Mouse (Mus musculus) neural tube, embryonic 11.5 days (tissue): ENCODE measurements around the gene Ercc1. TPM values are rescaled to one million over a fixed set of nuclear protein-coding genes. Genes with fewer than 3 reads are reported as not detected.

ENCODE experiments used
- ATAC-seq: fragments of 200-750 bp; cut with Nextera tagmentation; 2 replicates; pipeline ENCODE4 v1.8.0; 2017; ENCODE audit warnings: moderate number of reproducible peaks, mild to moderate bottlenecking, moderate TSS enrichment, moderate library complexity; ENCODE audit not compliant: insufficient read depth, low FRiP score, low TSS enrichment
- DNase-seq: peaks from one replicate; pipeline ENCODE4 v3.0.0-alpha.2; 2015; ENCODE audit warnings: low spot score
- H3K27ac ChIP-seq: fragments of 300-500 bp; sonication (generic); 2 replicates; pipeline ENCODE4 v1.5.1; 2014; ENCODE audit warnings: low read depth, mild to moderate bottlenecking, low read length
- H3K27me3 ChIP-seq: fragments of 300-500 bp; sonication (generic); 2 replicates; pipeline ENCODE4 v1.6.1; 2014; ENCODE audit warnings: mild to moderate bottlenecking, low read length, mixed read lengths; ENCODE audit not compliant: control insufficient read depth, insufficient read depth
- H3K36me3 ChIP-seq: fragments of 300-500 bp; sonication (generic); 2 replicates; pipeline ENCODE4 v1.6.1; 2014; ENCODE audit warnings: mild to moderate bottlenecking, low read length, moderate library complexity, mixed read lengths; ENCODE audit not compliant: control insufficient read depth, insufficient read depth
- H3K4me1 ChIP-seq: fragments of 300-500 bp; sonication (generic); 2 replicates; pipeline ENCODE4 v1.6.1; 2014; ENCODE audit warnings: low read length, mixed read lengths; ENCODE audit not compliant: control insufficient read depth, insufficient read depth
- H3K4me2 ChIP-seq: fragments of 300-500 bp; sonication (generic); 2 replicates; pipeline ENCODE4 v1.6.1; 2014; ENCODE audit warnings: low read depth, mild to moderate bottlenecking, moderate library complexity
- H3K4me3 ChIP-seq: fragments of 300-500 bp; sonication (generic); 2 replicates; pipeline ENCODE4 v1.5.1; 2014; ENCODE audit warnings: low read depth, low read length
- H3K9ac ChIP-seq: fragments of 300-500 bp; sonication (generic); 2 replicates; pipeline ENCODE4 v1.6.1; 2014; ENCODE audit warnings: mild to moderate bottlenecking, low read length
- H3K9me3 ChIP-seq: fragments of 300-500 bp; sonication (generic); 2 replicates; pipeline ENCODE4 v1.6.1; 2016; ENCODE audit warnings: low read length; ENCODE audit not compliant: control insufficient read depth
- WGBS: fragments of 180-500 bp; shearing (Covaris S2); extraction: QIAGEN DNeasy Blood & Tissue Kit; methylation state at CpG from one replicate; pipeline ENCODE4 v1.1.7; 2014; 5-methylcytosine and 5-hydroxymethylcytosine counted together
- polyA plus RNA-seq: library from polyadenylated mRNA; unstranded; fragments of >200 nt; fragmentation: Nextera tagmentation; extraction: Ambion mirVana; gene quantifications from 2 replicates; pipeline ENCODE4 v1.2.1, GENCODE M21; 2014

Gene Ercc1
- polyA plus RNA-seq, 1 experiment from 2014 or later, result 91.8 TPM

GRCm38 (mm10) chr7:19302264-19303045 is 42.1 kb upstream of the Ercc1 start:
- no peaks in the 10 kb centered on the region for H3K36me3 ChIP-seq
- no peak overlapping the region for H3K9ac ChIP-seq
- H3K27me3 ChIP-seq, result peaks cover 59% of the 10 kb centered on the region
- ATAC-seq (no peak), DNase-seq (no peak)
- H3K9me3 ChIP-seq, result no peaks in the 10 kb centered on the region
- no peak overlapping the region for H3K27ac ChIP-seq
- 47% methylated on average over 13 of the region's 13 CpGs for WGBS
- peak overlapping the region; percentile 19; the same call in 1 of the 2 replicates for H3K4me3 ChIP-seq
- H3K4me1 ChIP-seq, result peaks cover 10% of the 10 kb centered on the region
- H3K4me2 ChIP-seq, result peak overlapping the region; percentile 35; the same call in 1 of the 2 replicates

- DNase-seq (no peak), ATAC-seq (no peak)
- Histone ChIP-seq H3K4me1 (peaks cover 14% of the 10 kb centered on the region), H3K27ac (no peak overlapping the region), H3K9ac (no peak overlapping the region), H3K36me3 (no peaks in the 10 kb centered on the region), H3K4me3 (no peak overlapping the region), H3K27me3 (peaks cover 61% of the 10 kb centered on the region), H3K9me3 (no peaks in the 10 kb centered on the region), H3K4me2 (no peak overlapping the region)
- 72% methylated on average over 12 of the region's 12 CpGs for WGBS
Observed at GRCm38 (mm10) chr7:19303046-19303305, 41.6 kb upstream of the Ercc1 start.

DNA sequence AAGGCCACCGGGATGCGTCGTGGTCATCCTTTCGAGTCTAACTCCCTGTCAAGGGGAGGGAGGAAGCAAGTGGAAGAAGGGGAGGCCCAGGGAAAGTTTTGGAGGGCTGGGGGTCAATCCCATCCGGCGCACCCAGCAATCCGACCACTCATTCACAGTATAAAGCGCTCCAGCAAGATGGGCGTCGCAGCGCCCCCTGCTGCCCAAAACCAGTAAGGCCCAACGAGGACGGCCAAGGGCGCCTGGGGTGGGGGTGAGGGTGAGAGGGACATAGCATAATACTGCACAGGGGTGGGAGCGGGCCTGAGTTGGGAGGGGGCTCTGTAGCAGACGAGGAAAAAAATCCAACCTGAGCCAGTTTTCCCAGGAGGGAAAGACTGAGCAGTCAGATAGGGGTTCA is 40.8 kb upstream of the Ercc1 start:
- DNase-seq (peak; percentile 83), ATAC-seq (0 out of 2 replicates have a peak, but pooled peaks have one; percentile 23)
- Histone ChIP-seq H3K9me3 (no peaks in the 10 kb centered on the region), H3K4me3 (no peak overlapping the region), H3K4me2 (peak overlapping the region; percentile 21), H3K9ac (peak overlapping the region; percentile 16; the same call in 1 of the 2 replicates), H3K4me1 (peaks cover 14% of the 10 kb centered on the region), H3K27me3 (peaks cover 61% of the 10 kb centered on the region), H3K27ac (no peak overlapping the region), H3K36me3 (no peaks in the 10 kb centered on the region)
- WGBS, result under 1% methylated on average over 16 of the region's 16 CpGs

GRCm38 (mm10) chr7:19304501-19305412 is 39.8 kb upstream of the Ercc1 start:
- Histone ChIP-seq H3K4me2 (peak overlapping the region; percentile 40), H3K4me1 (peaks cover 22% of the 10 kb centered on the region), H3K9me3 (no peaks in the 10 kb centered on the region), H3K9ac (peak overlapping the region; percentile 10; the same call in 1 of the 2 replicates), H3K4me3 (peak overlapping the region; percentile 23), H3K27ac (no peak overlapping the region), H3K27me3 (peaks cover 63% of the 10 kb centered on the region), H3K36me3 (no peaks in the 10 kb centered on the region)
- ATAC-seq (no peak), DNase-seq (no peak)
- WGBS, result 2% methylated on average over 48 of the region's 48 CpGs

GRCm38 (mm10) chr7:19305413-19305735 is 39.2 kb upstream of the Ercc1 start:
- H3K36me3 ChIP-seq, result no peaks in the 10 kb centered on the region
- WGBS, result 10% methylated on average over 6 of the region's 6 CpGs
- H3K27me3 ChIP-seq, result peaks cover 63% of the 10 kb centered on the region
- H3K9ac ChIP-seq, result peak overlapping the region; percentile 10; the same call in 1 of the 2 replicates
- no peak for ATAC-seq
- H3K4me2 ChIP-seq, result no peak overlapping the region
- H3K9me3 ChIP-seq, result no peaks in the 10 kb centered on the region
- no peak overlapping the region for H3K27ac ChIP-seq
- DNase-seq, result no peak
- H3K4me1 ChIP-seq, result peaks cover 22% of the 10 kb centered on the region
- no peak overlapping the region for H3K4me3 ChIP-seq

DNA sequence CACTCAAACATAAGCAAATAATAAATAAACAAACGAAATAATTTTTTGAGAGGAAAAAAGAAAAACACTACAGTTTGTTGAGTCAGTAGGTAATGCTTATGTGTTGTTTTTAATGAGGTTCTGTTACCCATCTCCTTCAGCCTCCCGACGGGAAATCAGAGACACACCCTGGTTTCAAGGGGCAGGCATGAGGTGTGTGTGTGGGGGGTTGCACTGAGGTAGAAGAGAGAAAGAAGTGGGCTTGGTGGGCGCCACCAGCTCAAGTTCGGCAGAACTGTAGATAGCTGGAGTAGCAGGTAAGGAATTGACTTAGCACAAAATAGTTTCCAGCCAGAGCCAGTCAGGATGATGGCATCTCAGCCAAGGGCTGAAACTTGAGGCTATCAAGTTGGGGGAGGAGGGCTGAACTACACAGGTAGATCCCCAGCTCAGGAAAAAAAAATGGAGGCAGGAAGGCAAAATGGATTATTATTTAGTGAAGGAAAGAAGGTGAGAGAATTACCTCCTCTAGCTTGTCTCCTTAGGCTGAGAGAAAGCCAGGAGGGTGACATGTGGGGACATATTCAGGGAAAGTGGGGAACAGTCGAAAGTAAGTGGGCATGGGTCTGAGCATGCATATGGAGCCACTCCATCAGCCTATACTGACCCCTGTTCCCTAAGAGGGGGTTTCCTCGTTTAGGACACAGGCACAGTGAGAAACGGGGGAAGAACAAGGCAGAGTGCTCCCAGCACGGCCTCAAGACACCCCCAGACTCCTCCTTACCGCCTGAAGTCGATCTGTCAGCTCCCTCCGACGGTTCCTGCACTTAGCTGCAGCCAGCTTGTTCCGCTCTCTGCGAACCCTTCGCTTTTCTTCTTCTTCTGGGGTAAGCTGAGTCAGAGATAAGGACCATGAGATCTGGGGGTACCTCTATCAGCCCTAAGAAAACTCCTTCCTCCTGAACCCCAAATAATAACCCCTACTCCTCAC is 38.5 kb upstream of the Ercc1 start:
- no peak overlapping the region for H3K9ac ChIP-seq
- H3K27ac ChIP-seq, result no peak overlapping the region
- WGBS, result 48% methylated on average over 16 of the region's 16 CpGs
- peaks cover 63% of the 10 kb centered on the region for H3K27me3 ChIP-seq
- H3K4me2 ChIP-seq, result no peak overlapping the region
- no peak for DNase-seq
- no peaks in the 10 kb centered on the region for H3K36me3 ChIP-seq
- no peak overlapping the region for H3K4me3 ChIP-seq
- H3K9me3 ChIP-seq, result no peaks in the 10 kb centered on the region
- ATAC-seq, result no peak
- H3K4me1 ChIP-seq, result peaks cover 22% of the 10 kb centered on the region

DNA sequence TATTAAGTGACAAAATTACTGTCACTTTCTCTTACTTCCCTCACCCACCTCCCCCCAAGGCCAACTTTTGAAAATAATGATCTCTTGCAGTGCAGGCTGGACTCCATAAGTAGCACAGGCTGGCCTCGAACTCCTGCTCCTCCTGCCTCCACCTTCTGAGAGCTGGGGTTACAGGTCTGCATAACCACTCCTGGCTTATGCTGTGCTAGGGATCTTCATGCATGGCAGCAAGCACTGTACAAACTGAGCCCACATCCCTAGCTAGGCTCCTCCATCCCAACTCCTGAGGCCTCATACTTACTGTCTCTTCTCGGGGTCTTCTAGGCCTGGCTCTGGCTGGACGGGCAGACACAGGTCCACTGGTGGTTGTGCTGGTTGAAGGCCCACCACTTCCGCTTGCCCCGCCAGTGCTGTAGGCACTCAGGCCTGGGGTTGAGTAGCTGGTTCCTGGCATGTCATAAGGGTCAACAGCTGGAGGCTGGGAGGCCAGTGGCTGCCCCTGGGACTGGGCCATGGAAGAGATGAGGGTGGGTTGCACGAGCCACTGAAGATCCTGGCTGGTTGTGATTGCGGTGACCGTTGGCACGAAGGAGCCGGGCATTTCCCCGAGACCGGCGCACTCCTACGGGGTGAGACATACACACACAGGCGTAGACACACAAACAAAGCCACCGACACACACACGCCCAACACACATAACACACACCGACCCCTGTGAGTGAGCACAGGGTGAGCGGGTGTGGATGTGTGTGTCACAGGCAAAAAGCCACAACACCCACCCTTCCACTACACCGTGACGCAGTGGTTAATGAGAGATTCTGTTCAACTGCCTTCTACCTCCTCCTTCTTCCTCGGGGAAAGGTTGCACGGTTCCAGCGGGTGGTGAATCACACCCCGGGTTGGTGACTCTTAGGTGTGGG is 37.5 kb upstream of the Ercc1 start:
- WGBS, result 68% methylated on average over 25 of the region's 25 CpGs
- Histone ChIP-seq H3K9ac (no peak overlapping the region), H3K9me3 (no peaks in the 10 kb centered on the region), H3K36me3 (no peaks in the 10 kb centered on the region), H3K27me3 (peaks cover 57% of the 10 kb centered on the region), H3K4me2 (no peak overlapping the region), H3K4me1 (peaks cover 16% of the 10 kb centered on the region), H3K27ac (no peak overlapping the region), H3K4me3 (no peak overlapping the region)
- no peak for ATAC-seq
- DNase-seq, result no peak
